Mouse (Mus musculus): ENCODE measurements around the gene Cdr2.

DNA sequence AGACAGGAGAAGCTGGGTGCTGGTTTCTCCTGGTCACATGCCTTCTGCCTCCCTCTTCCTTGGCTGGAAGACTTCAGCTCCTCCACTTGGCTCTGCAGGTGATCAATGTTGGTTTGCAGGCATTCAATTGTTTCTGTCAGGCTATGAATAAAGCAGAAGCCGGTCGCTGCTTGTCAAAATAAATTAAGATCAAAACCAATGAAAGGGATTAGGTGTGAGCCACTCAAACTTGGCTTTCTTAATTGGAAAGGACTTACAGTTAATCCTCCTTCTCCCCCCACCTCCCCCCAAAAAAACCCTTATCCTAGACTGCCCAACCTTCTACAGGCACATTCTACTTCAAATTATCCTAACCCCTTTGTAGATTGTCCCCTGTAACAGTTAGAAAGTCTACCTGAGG lies 22.0 kb downstream of the Cdr2 start:
- TF ChIP-seq CTCF (IDR thresholded peaks at IDR 0.05) (no peak), EP300 (IDR thresholded peaks at IDR 0.05) (no peak)

All from lung, postnatal 0 days (tissue).